Mouse (Mus musculus) C2C12 (cell line): Measurements from ENCODE around the gene Zdhhc20.
"Not testable (repeated sequence)": the region's sequence is repeated elsewhere in the genome, so short reads cannot be mapped to it uniquely, and the experiment has no call there.

Source experiments
- CEBPB ChIP-seq: IDR thresholded peaks from one replicate; pipeline ENCODE4 v1.6.1; 2011; ENCODE audit warnings: low read depth, mild to moderate bottlenecking, control low read depth, moderate library complexity
- CTCF ChIP-seq: IDR thresholded peaks from one replicate; pipeline ENCODE4 v1.5.1; 2011; ENCODE audit not compliant: control insufficient read depth, insufficient read depth, insufficient read length
- FOSL1 ChIP-seq: IDR thresholded peaks from one replicate; pipeline ENCODE4 v1.8.0; 2011; ENCODE audit warnings: mild to moderate bottlenecking, low read length; ENCODE audit not compliant: poor library complexity, insufficient read depth, severe bottlenecking
- MAX ChIP-seq: IDR thresholded peaks from one replicate; pipeline ENCODE4 v1.6.1; 2011; ENCODE audit warnings: mild to moderate bottlenecking, control low read depth
- MYOD1 ChIP-seq: IDR thresholded peaks from one replicate; pipeline ENCODE4 v1.6.1; 2011; ENCODE audit warnings: low read depth; ENCODE audit not compliant: control insufficient read depth, insufficient read length
- USF1 ChIP-seq: IDR thresholded peaks from one replicate; pipeline ENCODE4 v1.6.1; 2011; ENCODE audit warnings: low read depth, mild to moderate bottlenecking, control low read depth, moderate library complexity

- TF ChIP-seq CTCF, MAX, CEBPB, USF1, MYOD1, FOSL1: not testable (repeated sequence)
Measured at GRCm38 (mm10) chr14:57912211-57913007, 22.3 kb upstream of the Zdhhc20 start.
